Mouse (Mus musculus): ENCODE data around the gene Vmn1r208.
"Not testable (repeated sequence)": the region's sequence is repeated elsewhere in the genome, so short reads cannot be mapped to it uniquely, and the experiment has no call there.

GRCm38 (mm10) chr13:22771592-22771991 is 5.6 kb downstream of the Vmn1r208 start:
- TF ChIP-seq ZNF384 (IDR thresholded peaks at IDR 0.05; ENCODE audit: low read depth, low read length); CTCF (IDR thresholded peaks at IDR 0.05 in 2 of 3, conservative IDR thresholded peaks at IDR 0.05 in 1 of 3; ENCODE audit: control insufficient read depth in 1 of 3, insufficient read depth in 1 of 3, low read depth in 2 of 3, low read length in 3 of 3, poor library complexity in 1 of 3, severe bottlenecking in 1 of 3); POLR2A (IDR thresholded peaks at IDR 0.05; ENCODE audit: control insufficient read depth in 1 of 2, insufficient read depth in 1 of 2, low read depth in 1 of 2, low read length in 2 of 2, poor library complexity in 1 of 2); GATA1 (IDR thresholded peaks at IDR 0.05; ENCODE audit: low read depth, low read length); ZKSCAN1 (IDR thresholded peaks at IDR 0.05; ENCODE audit: low read depth, low read length); ZC3H11A (IDR thresholded peaks at IDR 0.05; ENCODE audit: low read depth, low read length); POLR2AphosphoS2 (IDR thresholded peaks at IDR 0.05; ENCODE audit: low read length); KAT2A (conservative IDR thresholded peaks at IDR 0.05; ENCODE audit: low read depth, low read length): not testable (repeated sequence)

Measured in MEL (cell line).